Mouse (Mus musculus) midbrain, embryonic 13.5 days (tissue): Measurements from ENCODE around the gene Myo1e. TPM values are rescaled to one million over a fixed set of nuclear protein-coding genes. Genes with fewer than 3 reads are reported as not detected.

ENCODE experiments used
- ATAC-seq: fragments of 200-750 bp; cut with Nextera tagmentation; 2 replicates; pipeline ENCODE4 v1.8.0; 2017; ENCODE audit warnings: mild to moderate bottlenecking, moderate TSS enrichment, moderate library complexity
- H3K27ac ChIP-seq: fragments of 300-500 bp; sonication (generic); 2 replicates; pipeline ENCODE4 v1.5.1; 2015; ENCODE audit warnings: inconsistent platforms, mild to moderate bottlenecking, moderate library complexity
- H3K27me3 ChIP-seq: fragments of 300-500 bp; sonication (generic); 2 replicates; pipeline ENCODE4 v1.6.1; 2015; ENCODE audit warnings: mild to moderate bottlenecking, inconsistent platforms
- H3K36me3 ChIP-seq: fragments of 300-500 bp; sonication (generic); 2 replicates; pipeline ENCODE4 v1.6.1; 2015; ENCODE audit warnings: mild to moderate bottlenecking, inconsistent platforms
- H3K4me1 ChIP-seq: fragments of 300-500 bp; sonication (generic); replicated peaks from 2 replicates; pipeline ENCODE4 v1.6.1; 2015; ENCODE audit warnings: inconsistent platforms
- H3K4me2 ChIP-seq: fragments of 300-500 bp; sonication (generic); replicated peaks from 2 replicates; pipeline ENCODE4 v1.6.1; 2015; ENCODE audit warnings: moderate library complexity, mild to moderate bottlenecking, inconsistent platforms
- H3K4me3 ChIP-seq: fragments of 300-500 bp; sonication (generic); replicated peaks from 2 replicates; pipeline ENCODE4 v1.5.1; 2015; ENCODE audit warnings: mild to moderate bottlenecking, inconsistent platforms
- H3K9ac ChIP-seq: fragments of 300-500 bp; sonication (generic); replicated peaks from 2 replicates; pipeline ENCODE4 v1.6.1; 2015; ENCODE audit warnings: mild to moderate bottlenecking, inconsistent platforms
- H3K9me3 ChIP-seq: fragments of 300-500 bp; sonication (generic); 2 replicates; pipeline ENCODE4 v1.6.1; 2016; ENCODE audit warnings: mild to moderate bottlenecking, inconsistent platforms
- WGBS: fragments of 180-500 bp; shearing (Covaris S2); methylation state at CpG from one replicate; pipeline ENCODE4 v1.1.7; 2015; 5-methylcytosine and 5-hydroxymethylcytosine counted together
- polyA plus RNA-seq: library from polyadenylated mRNA; unstranded; fragments of >200 nt; fragmentation: Nextera tagmentation; extraction: Ambion mirVana; gene quantifications from 2 replicates; pipeline ENCODE4 v1.2.1, GENCODE M21; 2015

The Myo1e gene
- polyA plus RNA-seq, 1 experiment from 2014 or later: 6.0 TPM

GRCm38 (mm10) chr9:70226359-70226758 lies 19.2 kb downstream of the Myo1e start:
- Histone ChIP-seq H3K4me2 (no peak overlapping the region), H3K4me3 (no peak overlapping the region), H3K36me3 (no peaks in the 10 kb centered on the region), H3K27me3 (no peaks in the 10 kb centered on the region), H3K9me3 (no peaks in the 10 kb centered on the region), H3K9ac (no peak overlapping the region), H3K27ac (no peak overlapping the region), H3K4me1 (no peaks in the 10 kb centered on the region)
- no peak for ATAC-seq
- WGBS: 94% methylated on average over 4 of the region's 4 CpGs

GRCm38 (mm10) chr9:70229823-70230222 lies 22.7 kb downstream of the Myo1e start:
- Histone ChIP-seq H3K27ac (no peak overlapping the region), H3K4me3 (no peak overlapping the region), H3K36me3 (no peaks in the 10 kb centered on the region), H3K9ac (no peak overlapping the region), H3K4me2 (no peak overlapping the region), H3K27me3 (no peaks in the 10 kb centered on the region), H3K4me1 (no peaks in the 10 kb centered on the region), H3K9me3 (no peaks in the 10 kb centered on the region)
- no peak for ATAC-seq
- WGBS: 84% methylated on average over 8 of the region's 8 CpGs

- WGBS: 91% methylated on average over 10 of the region's 10 CpGs
- no peak overlapping the region for H3K4me3 ChIP-seq
- no peaks in the 10 kb centered on the region for H3K27me3 ChIP-seq
- H3K4me2 ChIP-seq: no peak overlapping the region
- no peaks in the 10 kb centered on the region for H3K9me3 ChIP-seq
- no peaks in the 10 kb centered on the region for H3K4me1 ChIP-seq
- H3K36me3 ChIP-seq: no peaks in the 10 kb centered on the region
- no peak overlapping the region for H3K27ac ChIP-seq
- no peak overlapping the region for H3K9ac ChIP-seq
- ATAC-seq: no peak
Measured at GRCm38 (mm10) chr9:70232044-70233010, 25.2 kb downstream of the Myo1e start.

- no peaks in the 10 kb centered on the region for H3K4me1 ChIP-seq
- no peaks in the 10 kb centered on the region for H3K27me3 ChIP-seq
- WGBS: 91% methylated on average over 3 of the region's 3 CpGs
- no peak overlapping the region for H3K4me2 ChIP-seq
- no peak overlapping the region for H3K9ac ChIP-seq
- H3K4me3 ChIP-seq: no peak overlapping the region
- ATAC-seq: no peak
- no peaks in the 10 kb centered on the region for H3K36me3 ChIP-seq
- no peak overlapping the region for H3K27ac ChIP-seq
- H3K9me3 ChIP-seq: no peaks in the 10 kb centered on the region
Measured at GRCm38 (mm10) chr9:70237136-70237535, 30.0 kb downstream of the Myo1e start.

GRCm38 (mm10) chr9:70237561-70237960 lies 30.4 kb downstream of the Myo1e start:
- Histone ChIP-seq H3K4me1 (no peaks in the 10 kb centered on the region), H3K27me3 (no peaks in the 10 kb centered on the region), H3K4me3 (no peak overlapping the region), H3K4me2 (no peak overlapping the region), H3K9ac (no peak overlapping the region), H3K36me3 (no peaks in the 10 kb centered on the region), H3K9me3 (no peaks in the 10 kb centered on the region), H3K27ac (no peak overlapping the region)
- ATAC-seq: no peak
- 65% methylated on average over 2 of the region's 2 CpGs for WGBS

GRCm38 (mm10) chr9:70238391-70238790 lies 31.2 kb downstream of the Myo1e start:
- no peak for ATAC-seq
- Histone ChIP-seq H3K27me3 (no peaks in the 10 kb centered on the region), H3K36me3 (no peaks in the 10 kb centered on the region), H3K9me3 (no peaks in the 10 kb centered on the region), H3K4me2 (no peak overlapping the region), H3K9ac (no peak overlapping the region), H3K4me3 (no peak overlapping the region), H3K27ac (no peak overlapping the region), H3K4me1 (no peaks in the 10 kb centered on the region)
- 90% methylated on average over 6 of the region's 6 CpGs for WGBS

- Histone ChIP-seq H3K9ac (no peak overlapping the region), H3K27ac (no peak overlapping the region), H3K27me3 (no peaks in the 10 kb centered on the region), H3K4me3 (no peak overlapping the region), H3K9me3 (no peaks in the 10 kb centered on the region), H3K36me3 (no peaks in the 10 kb centered on the region), H3K4me2 (no peak overlapping the region), H3K4me1 (no peaks in the 10 kb centered on the region)
- 85% methylated on average over 3 of the region's 3 CpGs for WGBS
- ATAC-seq: no peak
Measured at GRCm38 (mm10) chr9:70239229-70239628, 32.1 kb downstream of the Myo1e start.

- no peaks in the 10 kb centered on the region for H3K36me3 ChIP-seq
- H3K4me3 ChIP-seq: no peak overlapping the region
- no peak overlapping the region for H3K27ac ChIP-seq
- no peaks in the 10 kb centered on the region for H3K4me1 ChIP-seq
- no peak overlapping the region for H3K4me2 ChIP-seq
- no peak for ATAC-seq
- no peaks in the 10 kb centered on the region for H3K27me3 ChIP-seq
- WGBS: 82% methylated on average over 16 of the region's 16 CpGs
- no peak overlapping the region for H3K9ac ChIP-seq
- H3K9me3 ChIP-seq: no peaks in the 10 kb centered on the region
Measured at GRCm38 (mm10) chr9:70240703-70241410, 33.7 kb downstream of the Myo1e start.

GRCm38 (mm10) chr9:70241411-70241961 lies 34.3 kb downstream of the Myo1e start:
- no peaks in the 10 kb centered on the region for H3K4me1 ChIP-seq
- no peaks in the 10 kb centered on the region for H3K27me3 ChIP-seq
- WGBS: 79% methylated on average over 8 of the region's 8 CpGs
- H3K9ac ChIP-seq: no peak overlapping the region
- no peak overlapping the region for H3K4me2 ChIP-seq
- H3K9me3 ChIP-seq: no peaks in the 10 kb centered on the region
- H3K36me3 ChIP-seq: no peaks in the 10 kb centered on the region
- H3K27ac ChIP-seq: no peak overlapping the region
- ATAC-seq: no peak
- H3K4me3 ChIP-seq: no peak overlapping the region

- 84% methylated on average over 4 of the region's 4 CpGs for WGBS
- Histone ChIP-seq H3K27me3 (no peaks in the 10 kb centered on the region), H3K4me3 (no peak overlapping the region), H3K4me2 (no peak overlapping the region), H3K27ac (no peak overlapping the region), H3K36me3 (no peaks in the 10 kb centered on the region), H3K9ac (no peak overlapping the region), H3K9me3 (no peaks in the 10 kb centered on the region), H3K4me1 (no peaks in the 10 kb centered on the region)
- no peak for ATAC-seq
Measured at GRCm38 (mm10) chr9:70242112-70242862, 35.1 kb downstream of the Myo1e start.

GRCm38 (mm10) chr9:70243241-70243640 lies 36.1 kb downstream of the Myo1e start:
- Histone ChIP-seq H3K36me3 (no peaks in the 10 kb centered on the region), H3K4me3 (no peak overlapping the region), H3K27ac (no peak overlapping the region), H3K4me1 (no peaks in the 10 kb centered on the region), H3K9ac (no peak overlapping the region), H3K4me2 (no peak overlapping the region), H3K27me3 (no peaks in the 10 kb centered on the region), H3K9me3 (no peaks in the 10 kb centered on the region)
- WGBS: 83% methylated on average over 8 of the region's 8 CpGs
- ATAC-seq: no peak
